Mouse (Mus musculus) inflammation-experienced regulatory T-cells (primary cell): ENCODE results near the gene Pth2r. TPM values are rescaled to one million over a fixed set of nuclear protein-coding genes. Genes with fewer than 3 reads are reported as not detected.

Source experiments
- polyA plus RNA-seq, 2 experiments: library from polyadenylated mRNA; unstranded; fragments of 100-300 nt; shearing (Covaris generic); gene quantifications; one replicate each; pipeline ENCODE4 v1.2.1; 2017

The Pth2r gene
- polyA plus RNA-seq, result under 1 TPM; 0.11 to 0.34 TPM

DNA sequence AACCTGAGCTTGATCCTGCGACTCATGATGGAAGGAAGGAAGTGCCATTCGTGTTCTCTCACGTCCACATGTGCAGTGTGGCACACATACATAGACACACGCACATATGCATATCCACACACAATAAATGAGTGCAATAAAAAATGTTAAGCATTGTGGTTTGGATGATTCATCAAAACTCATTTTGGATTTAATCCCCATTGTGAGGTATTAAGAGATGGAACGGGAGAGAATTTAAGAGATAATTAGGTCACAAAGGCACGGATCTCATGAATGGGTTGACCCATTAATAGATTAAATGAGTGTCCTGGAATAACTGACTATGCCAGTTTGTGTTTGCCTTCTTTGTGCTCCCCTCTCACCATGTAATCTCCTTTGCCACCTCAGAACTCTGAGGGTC, at the start of gene Pth2r:
TSS of gene Pth2r (plus strand) at position 301 of the 400 bp plus-strand sequence.

Other genes starting within 250 kb of the Pth2r start
- 1 to 10 TPM in 1 of 2 experiments, under 1 TPM in 1; 0.43 to 4.0 TPM for gene Akr1cl, start 249.3 kb upstream of the Pth2r start, polyA plus RNA-seq
- not detected for gene Cryge, start 230.9 kb upstream of the Pth2r start, polyA plus RNA-seq
- not detected for gene Crygd, start 218.6 kb upstream of the Pth2r start, polyA plus RNA-seq
- gene Crygc, start 208.4 kb upstream of the Pth2r start, polyA plus RNA-seq, result under 1 TPM in 1 of 2 experiments, not detected in 1; 0.64 TPM
- gene Crygb, start 199.8 kb upstream of the Pth2r start, polyA plus RNA-seq, result not detected
- not detected for gene Cryga, start 178.7 kb upstream of the Pth2r start, polyA plus RNA-seq
- not detected for gene Gm28845, start 162.5 kb upstream of the Pth2r start, polyA plus RNA-seq
- gene D630023F18Rik, start 158.8 kb upstream of the Pth2r start, polyA plus RNA-seq, result under 1 TPM in 1 of 2 experiments, not detected in 1; 0.18 TPM
- gene Idh1, start 95.6 kb upstream of the Pth2r start, polyA plus RNA-seq, result 10 to 100 TPM; 10.4 to 11.6 TPM
- 10 to 100 TPM; 17.2 to 22.1 TPM for gene Pikfyve, start 95.4 kb upstream of the Pth2r start, polyA plus RNA-seq